Mouse (Mus musculus): ENCODE results near the gene Grhl1. TPM values are rescaled to one million over a fixed set of nuclear protein-coding genes. Genes with fewer than 3 reads are reported as not detected.

Gene Grhl1
- polyA plus RNA-seq, 1 experiment from 2014 or later, result 3.5 TPM

DNA sequence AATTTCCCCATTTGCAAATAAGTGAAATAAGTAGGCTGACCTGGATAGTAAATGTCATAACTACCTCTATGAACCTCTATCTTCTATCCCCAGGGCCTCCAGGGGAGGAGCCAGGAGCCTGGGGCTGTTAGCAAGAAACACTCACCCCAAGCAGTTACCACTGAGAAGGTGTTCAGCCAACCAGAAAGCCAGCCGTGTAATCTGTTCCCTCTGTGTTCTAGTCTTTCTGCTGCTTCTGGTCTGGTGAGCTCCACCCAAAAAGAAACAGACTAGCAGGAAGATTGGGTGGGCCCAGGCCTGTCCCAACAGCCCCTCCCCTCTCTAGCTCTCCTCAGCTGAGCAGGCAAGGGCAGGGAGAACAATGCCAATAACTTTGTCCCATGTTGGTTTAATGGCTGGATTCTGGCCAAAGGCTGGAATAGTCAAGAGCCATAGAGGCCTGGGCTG, 72.1 kb downstream of the Grhl1 start:
- WGBS, result 10% methylated on average over 1 of the region's 1 CpGs
- no peak overlapping the region for H3K4me2 ChIP-seq (replicated peaks; ENCODE audit: low read depth, low read length)
- ATAC-seq (ENCODE audit: low FRiP score, low TSS enrichment), result no peak

DNA sequence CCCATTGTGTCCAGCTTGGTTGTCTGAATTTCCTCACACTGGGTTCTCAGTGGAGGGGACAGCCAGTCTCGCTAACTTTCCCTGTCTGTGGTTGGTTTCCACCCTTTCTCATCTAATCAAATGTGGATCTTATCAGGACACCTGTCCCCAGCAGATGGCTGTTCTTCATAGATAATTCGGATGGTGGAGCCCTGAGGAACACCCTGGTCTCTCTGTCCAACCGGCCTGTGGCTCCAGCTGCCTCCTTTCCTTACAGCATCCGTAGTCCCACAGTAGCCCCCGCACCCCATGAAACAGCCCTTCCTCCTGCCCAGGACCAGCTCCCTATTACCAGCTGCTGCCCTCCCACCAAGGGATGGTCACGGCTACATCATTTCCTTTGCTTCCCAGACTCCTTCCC, 73.8 kb downstream of the Grhl1 start:
- Histone ChIP-seq H3K36me3 (ENCODE audit: control insufficient read depth, insufficient read depth, low read length) (no peaks in the 10 kb centered on the region), H3K4me1 (ENCODE audit: control insufficient read depth, insufficient read depth, low read length) (0 out of 2 replicates have a peak, but pooled peaks cover 13% of the 10 kb centered on the region), H3K4me2 (replicated peaks; ENCODE audit: low read depth, low read length) (no peak overlapping the region), H3K27me3 (ENCODE audit: control insufficient read depth, insufficient read depth, low read length) (no peaks in the 10 kb centered on the region), H3K9ac (ENCODE audit: low read depth, low read length) (no peak overlapping the region), H3K27ac (ENCODE audit: low read depth, low read length) (no peak overlapping the region), H3K4me3 (ENCODE audit: low read length) (no peak overlapping the region), H3K9me3 (ENCODE audit: control insufficient read depth, low read length) (no peaks in the 10 kb centered on the region)
- ATAC-seq (ENCODE audit: low FRiP score, low TSS enrichment), result no peak
- WGBS, result 77% methylated on average over 6 of the region's 6 CpGs

More for the DNA sequence above, 72.1 kb downstream of the Grhl1 start:
- no peaks in the 10 kb centered on the region for H3K9me3 ChIP-seq (ENCODE audit: control insufficient read depth, low read length)
- H3K4me3 ChIP-seq (ENCODE audit: low read length), result no peak overlapping the region
- no peak overlapping the region for H3K9ac ChIP-seq (ENCODE audit: low read depth, low read length)
- no peaks in the 10 kb centered on the region for H3K36me3 ChIP-seq (ENCODE audit: control insufficient read depth, insufficient read depth, low read length)
- 0 out of 2 replicates have a peak, but pooled peaks cover 5% of the 10 kb centered on the region for H3K4me1 ChIP-seq (ENCODE audit: control insufficient read depth, insufficient read depth, low read length)
- H3K27me3 ChIP-seq (ENCODE audit: control insufficient read depth, insufficient read depth, low read length), result no peaks in the 10 kb centered on the region
- no peak overlapping the region for H3K27ac ChIP-seq (ENCODE audit: low read depth, low read length)

DNA sequence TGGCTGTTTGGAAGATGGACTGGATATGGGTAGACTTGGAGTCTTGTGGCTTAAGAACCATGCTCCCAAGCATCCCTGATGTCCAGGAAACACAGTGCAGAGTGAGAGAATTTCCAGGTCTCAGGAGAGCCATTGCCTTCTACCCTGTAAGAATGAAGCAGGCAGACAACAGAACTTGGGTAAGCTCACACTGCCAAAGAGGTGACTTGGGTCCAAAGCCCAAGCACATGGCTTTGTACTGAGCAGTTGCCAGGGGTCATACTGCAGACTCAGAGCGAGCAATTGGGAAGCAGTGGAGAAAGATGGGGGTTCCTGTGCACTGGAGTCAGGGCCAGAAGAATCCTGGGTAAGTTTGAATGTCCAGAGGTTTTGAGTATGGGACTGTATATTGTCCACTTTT, 76.0 kb downstream of the Grhl1 start:
- no peaks in the 10 kb centered on the region for H3K9me3 ChIP-seq (ENCODE audit: control insufficient read depth, low read length)
- no peaks in the 10 kb centered on the region for H3K36me3 ChIP-seq (ENCODE audit: control insufficient read depth, insufficient read depth, low read length)
- no peak for ATAC-seq (ENCODE audit: low FRiP score, low TSS enrichment)
- no peak overlapping the region for H3K27ac ChIP-seq (ENCODE audit: low read depth, low read length)
- 74% methylated on average over 1 of the region's 1 CpGs for WGBS
- no peak overlapping the region for H3K9ac ChIP-seq (ENCODE audit: low read depth, low read length)
- no peak overlapping the region for H3K4me2 ChIP-seq (replicated peaks; ENCODE audit: low read depth, low read length)
- H3K27me3 ChIP-seq (ENCODE audit: control insufficient read depth, insufficient read depth, low read length), result no peaks in the 10 kb centered on the region
- H3K4me1 ChIP-seq (ENCODE audit: control insufficient read depth, insufficient read depth, low read length), result peaks cover 24% of the 10 kb centered on the region
- no peak overlapping the region for H3K4me3 ChIP-seq (ENCODE audit: low read length)

DNA sequence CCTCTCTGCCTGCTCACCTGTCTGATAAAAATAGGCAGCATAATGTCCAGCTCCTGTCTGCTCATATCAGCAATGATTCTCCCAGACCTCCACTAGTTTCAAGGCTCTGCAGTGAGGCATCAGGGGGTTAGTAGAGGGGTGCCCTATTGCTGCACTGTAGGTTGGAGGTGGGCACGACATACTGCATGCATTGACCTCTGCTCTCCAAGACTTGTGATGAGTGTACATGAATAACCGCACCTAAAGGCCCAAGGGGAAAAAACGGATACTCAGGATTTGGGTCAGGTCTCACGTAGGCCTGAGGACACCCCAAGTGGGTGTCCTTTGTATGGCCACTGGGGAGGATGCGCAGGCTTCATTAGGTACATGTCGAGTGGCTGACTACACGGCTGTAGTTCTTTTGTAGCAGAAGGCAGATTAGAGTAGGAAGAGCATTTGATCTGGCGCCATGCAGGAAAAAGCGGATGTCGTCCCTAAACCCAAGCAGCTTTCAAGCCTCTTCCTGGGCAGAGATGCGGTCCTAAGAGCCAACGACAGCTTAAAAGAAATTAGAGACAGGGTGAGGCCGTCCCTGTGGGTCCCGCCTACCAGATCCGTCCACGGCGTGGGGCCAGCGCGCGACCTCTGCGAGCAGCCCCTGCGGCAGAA, 78.5 kb downstream of the Grhl1 start:
- Histone ChIP-seq H3K4me3 (ENCODE audit: low read length) (peak overlapping the region; percentile 96), H3K9me3 (ENCODE audit: control insufficient read depth, low read length) (no peaks in the 10 kb centered on the region), H3K27me3 (ENCODE audit: control insufficient read depth, insufficient read depth, low read length) (no peaks in the 10 kb centered on the region), H3K4me2 (replicated peaks; ENCODE audit: low read depth, low read length) (peak overlapping the region; percentile 58), H3K36me3 (ENCODE audit: control insufficient read depth, insufficient read depth, low read length) (peaks cover 19% of the 10 kb centered on the region), H3K4me1 (ENCODE audit: control insufficient read depth, insufficient read depth, low read length) (peaks cover 35% of the 10 kb centered on the region), H3K27ac (ENCODE audit: low read depth, low read length) (peak overlapping the region; percentile 78), H3K9ac (ENCODE audit: low read depth, low read length) (peak overlapping the region; percentile 42; the same call in 1 of the 2 replicates)
- peak; percentile 6 for ATAC-seq (ENCODE audit: low FRiP score, low TSS enrichment)
- WGBS, result 5% methylated on average over 22 of the region's 22 CpGs

DNA sequence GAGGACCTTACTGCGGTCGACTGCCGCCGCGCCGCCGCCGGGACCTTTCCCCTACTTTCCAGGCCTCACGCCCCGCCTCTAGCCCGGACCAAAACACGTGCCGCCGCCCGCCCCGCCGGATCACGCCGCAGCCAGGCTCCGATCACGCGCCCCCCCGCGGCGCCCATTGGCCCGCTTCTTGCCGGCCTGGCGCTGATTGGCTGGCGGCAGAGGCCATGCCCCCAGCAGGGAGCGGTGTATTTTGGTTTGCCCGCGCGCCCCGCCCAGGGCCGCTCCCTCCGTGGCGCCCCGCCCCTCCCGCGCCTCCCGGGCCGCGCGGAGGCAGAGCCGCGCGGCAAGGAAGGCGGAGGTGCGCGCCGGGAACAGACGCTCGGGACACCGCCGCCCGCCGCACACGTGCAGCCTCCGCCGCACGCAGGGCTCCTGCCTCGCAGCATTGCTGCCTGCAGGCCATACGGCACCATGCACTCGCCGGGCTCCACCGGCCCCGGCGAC, 79.0 kb downstream of the Grhl1 start, which contains the start of gene Klf11:
Gene Klf11 (plus strand): TSS at position 212 of the 495 bp plus-strand sequence.
- ATAC-seq (ENCODE audit: low FRiP score, low TSS enrichment), result peak; percentile 95
- H3K4me3 ChIP-seq (ENCODE audit: low read length), result peak within 1 kb of the TSS; percentile 96
- no peaks in the 10 kb centered on the region for H3K9me3 ChIP-seq (ENCODE audit: control insufficient read depth, low read length)
- H3K36me3 ChIP-seq (ENCODE audit: control insufficient read depth, insufficient read depth, low read length), result peaks cover 25% of the 10 kb centered on the region
- peak within 1 kb of the TSS; percentile 94 for H3K27ac ChIP-seq (ENCODE audit: low read depth, low read length)
- peak within 1 kb of the TSS; percentile 58 for H3K4me2 ChIP-seq (replicated peaks; ENCODE audit: low read depth, low read length)
- WGBS, result under 1% methylated on average over 67 of the region's 68 CpGs
- H3K4me1 ChIP-seq (ENCODE audit: control insufficient read depth, insufficient read depth, low read length), result peaks cover 35% of the 10 kb centered on the region
- H3K9ac ChIP-seq (ENCODE audit: low read depth, low read length), result peak within 1 kb of the TSS; percentile 93
- no peaks in the 10 kb centered on the region for H3K27me3 ChIP-seq (ENCODE audit: control insufficient read depth, insufficient read depth, low read length)

DNA sequence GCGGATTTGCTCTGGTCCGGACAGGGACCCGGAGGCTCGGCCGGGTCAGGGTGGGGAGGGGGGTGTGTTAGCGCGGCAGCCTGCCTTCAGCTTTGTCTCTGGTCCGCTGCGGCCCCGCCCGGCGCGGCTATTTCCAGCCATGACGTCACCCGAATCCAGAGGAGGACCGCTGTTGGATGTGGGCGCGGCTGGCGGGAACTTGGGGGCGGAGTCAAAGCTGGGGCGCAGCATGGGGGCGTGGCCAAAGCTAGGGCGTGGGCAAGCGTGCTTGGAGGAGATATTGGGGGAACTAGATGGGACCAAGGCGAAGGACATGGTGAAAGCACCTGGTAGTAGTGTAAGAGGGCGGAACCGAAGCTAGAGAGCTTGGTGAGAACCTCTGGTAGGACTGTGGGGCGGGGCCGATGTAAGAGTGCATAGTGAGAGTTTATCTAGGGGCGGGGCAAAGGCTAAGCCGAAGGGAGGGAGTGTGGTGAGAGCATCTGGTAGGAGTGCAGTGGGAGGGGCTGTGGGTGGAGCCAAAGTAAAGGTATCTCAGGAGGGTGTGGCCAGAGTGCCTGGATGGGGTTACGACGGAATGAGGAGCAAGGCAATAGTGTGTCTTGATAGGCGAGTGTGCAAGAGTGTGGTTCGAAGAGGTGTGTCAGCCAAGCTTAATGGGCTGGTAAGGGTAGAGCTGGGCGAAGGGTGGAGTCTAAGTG, 79.7 kb downstream of the Grhl1 start:
- peak overlapping the region; percentile 58 for H3K4me2 ChIP-seq (replicated peaks; ENCODE audit: low read depth, low read length)
- no peaks in the 10 kb centered on the region for H3K27me3 ChIP-seq (ENCODE audit: control insufficient read depth, insufficient read depth, low read length)
- H3K9ac ChIP-seq (ENCODE audit: low read depth, low read length), result peak overlapping the region; percentile 93
- peak overlapping the region; percentile 94 for H3K27ac ChIP-seq (ENCODE audit: low read depth, low read length)
- peak overlapping the region; percentile 96 for H3K4me3 ChIP-seq (ENCODE audit: low read length)
- H3K9me3 ChIP-seq (ENCODE audit: control insufficient read depth, low read length), result no peaks in the 10 kb centered on the region
- H3K36me3 ChIP-seq (ENCODE audit: control insufficient read depth, insufficient read depth, low read length), result peaks cover 28% of the 10 kb centered on the region
- H3K4me1 ChIP-seq (ENCODE audit: control insufficient read depth, insufficient read depth, low read length), result peaks cover 38% of the 10 kb centered on the region
- ATAC-seq (ENCODE audit: low FRiP score, low TSS enrichment), result peak; percentile 83
- WGBS, result 2% methylated on average over 32 of the region's 36 CpGs

DNA sequence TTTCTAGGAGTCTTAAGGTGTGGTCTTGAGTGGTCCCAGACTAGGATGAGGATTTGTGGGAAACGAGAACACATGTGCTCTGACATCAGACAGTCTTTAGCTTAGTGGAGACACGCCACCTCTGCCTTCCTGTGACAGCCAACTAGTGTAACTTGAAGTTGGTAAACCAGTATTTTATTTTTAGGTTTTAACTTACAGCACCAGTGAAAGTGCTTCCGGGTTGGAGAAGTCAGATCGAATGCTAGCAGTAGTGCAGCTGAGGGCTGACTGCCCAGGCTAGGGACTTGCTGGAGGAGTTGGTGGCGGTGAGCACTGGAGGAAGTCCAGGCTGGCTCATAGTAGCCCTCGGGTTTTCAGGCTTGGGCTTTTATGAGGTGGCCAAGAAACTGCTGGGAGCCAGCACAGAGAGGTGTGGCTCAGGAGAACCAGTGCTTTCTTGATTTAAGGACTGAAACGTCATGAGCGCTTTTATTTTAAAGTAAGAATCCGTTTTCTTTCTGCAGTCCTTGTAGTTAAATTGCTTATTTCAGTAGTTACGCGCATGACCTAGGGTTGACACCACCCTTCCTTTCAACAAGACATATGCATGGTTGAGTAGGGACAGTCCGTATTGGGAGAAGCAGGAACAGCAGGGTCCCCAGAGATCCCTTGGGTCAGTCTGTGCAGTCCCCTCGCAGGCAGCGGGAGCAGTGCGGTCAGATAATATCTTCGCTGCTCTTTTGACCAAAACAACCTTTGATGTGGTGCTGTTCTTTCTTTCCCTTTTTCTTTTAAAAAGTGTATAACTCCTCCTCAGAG, 82.2 kb downstream of the Grhl1 start:
- Histone ChIP-seq H3K4me1 (ENCODE audit: control insufficient read depth, insufficient read depth, low read length) (peaks cover 38% of the 10 kb centered on the region), H3K9me3 (ENCODE audit: control insufficient read depth, low read length) (no peaks in the 10 kb centered on the region), H3K27me3 (ENCODE audit: control insufficient read depth, insufficient read depth, low read length) (no peaks in the 10 kb centered on the region), H3K4me3 (ENCODE audit: low read length) (no peak overlapping the region), H3K9ac (ENCODE audit: low read depth, low read length) (no peak overlapping the region; the same call in 1 of the 2 replicates), H3K4me2 (replicated peaks; ENCODE audit: low read depth, low read length) (no peak overlapping the region), H3K27ac (ENCODE audit: low read depth, low read length) (no peak overlapping the region), H3K36me3 (ENCODE audit: control insufficient read depth, insufficient read depth, low read length) (peaks cover 46% of the 10 kb centered on the region)
- no peak for ATAC-seq (ENCODE audit: low FRiP score, low TSS enrichment)
- 73% methylated on average over 16 of the region's 16 CpGs for WGBS

DNA sequence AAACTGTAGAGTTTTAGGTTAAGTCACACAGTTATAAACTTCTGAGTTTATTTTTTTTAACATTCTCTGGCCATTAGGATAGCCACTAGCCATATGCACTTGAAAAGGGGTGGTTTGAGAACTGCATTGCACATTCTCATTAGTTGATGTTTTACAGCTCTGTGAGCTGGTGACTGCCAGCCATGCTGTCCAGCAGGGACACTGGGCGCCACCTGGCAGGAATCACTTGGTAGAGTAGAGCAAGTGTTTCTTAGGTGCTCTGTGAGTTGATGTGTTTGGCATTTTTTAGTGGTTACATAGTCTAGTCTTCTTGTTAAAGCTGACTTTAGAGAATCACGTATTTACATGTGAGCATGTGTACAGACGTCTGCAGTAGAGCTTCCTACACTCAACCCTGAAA, 84.4 kb downstream of the Grhl1 start:
- no peak for ATAC-seq (ENCODE audit: low FRiP score, low TSS enrichment)
- Histone ChIP-seq H3K9me3 (ENCODE audit: control insufficient read depth, low read length) (no peaks in the 10 kb centered on the region), H3K4me3 (ENCODE audit: low read length) (no peak overlapping the region), H3K4me2 (replicated peaks; ENCODE audit: low read depth, low read length) (no peak overlapping the region), H3K9ac (ENCODE audit: low read depth, low read length) (no peak overlapping the region), H3K4me1 (ENCODE audit: control insufficient read depth, insufficient read depth, low read length) (peaks cover 30% of the 10 kb centered on the region), H3K27me3 (ENCODE audit: control insufficient read depth, insufficient read depth, low read length) (no peaks in the 10 kb centered on the region), H3K27ac (ENCODE audit: low read depth, low read length) (no peak overlapping the region), H3K36me3 (ENCODE audit: control insufficient read depth, insufficient read depth, low read length) (peaks cover 58% of the 10 kb centered on the region)
- whole genome bisulfite sequencing, result 79% methylated on average over 3 of the region's 3 CpGs
